Mouse (Mus musculus) lung, adult 2 months (tissue): ENCODE measurements around the gene Fbxo17.

Experiments used
- CTCF ChIP-seq: fragments of 200-500 bp; IDR thresholded peaks from 2 replicates; pipeline ENCODE4 v1.5.1; 2011; ENCODE audit warnings: mild to moderate bottlenecking, low read length, control low read depth; ENCODE audit not compliant: insufficient read depth
- POLR2A ChIP-seq: fragments of 200-500 bp; IDR thresholded peaks from 2 replicates; pipeline ENCODE4 v1.6.1; 2011; ENCODE audit warnings: low read depth, mild to moderate bottlenecking, control low read depth, low read length, borderline replicate concordance; ENCODE audit errors: extremely low read depth

GRCm38 (mm10) chr7:28785161-28785560 lies 68.6 kb downstream of the Fbxo17 start:
- TF ChIP-seq POLR2A: no peak
- TF ChIP-seq CTCF: no peak
